ENCODE assay signal across 17 mouse cellular contexts in the genomic region with DNA sequence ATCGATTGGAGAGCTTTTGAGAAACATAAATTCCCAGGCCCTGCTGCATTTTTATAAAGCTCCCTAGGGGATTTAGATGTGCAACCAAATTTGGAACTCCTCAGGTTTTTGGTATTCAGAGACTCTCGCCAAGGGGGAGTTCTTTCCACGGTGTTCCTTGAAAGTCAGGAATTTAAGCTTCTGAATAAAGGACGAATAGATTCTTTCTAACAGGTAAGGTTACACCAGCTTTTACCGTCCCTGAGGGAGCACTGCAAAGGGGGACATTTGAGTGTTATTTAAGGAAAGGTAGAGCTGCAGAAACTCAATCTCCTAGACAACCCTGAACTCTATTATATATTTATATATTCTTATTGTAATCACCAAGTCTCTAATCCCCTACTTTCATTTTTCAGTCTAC.
"Had no signal": no experiment of that assay in that cellular context is flagged by ENCODE, and none has a peak within 500 bp of the region (broad histone marks: within the 10 kb centered on the region; RNA-seq: fewer than 3 reads in every experiment).

No protein-coding gene starts in this region.

- H3K4me3 ChIP-seq: midbrain, embryonic 10.5 days; midbrain, embryonic 13.5 days; myocyte; neural tube, embryonic 13.5 days; neural tube, embryonic 15.5 days had no signal

- H3K27ac ChIP-seq: midbrain, embryonic 10.5 days; midbrain, embryonic 13.5 days; neural tube, embryonic 13.5 days; neural tube, embryonic 15.5 days had no signal

- H3K36me3 ChIP-seq: midbrain, embryonic 10.5 days; midbrain, embryonic 13.5 days; neural tube, embryonic 13.5 days; neural tube, embryonic 15.5 days had no signal

- H3K4me2 ChIP-seq: lung, embryonic 14.5 days; midbrain, embryonic 13.5 days; neural tube, embryonic 13.5 days; neural tube, embryonic 15.5 days had no signal

- ATAC-seq: midbrain, embryonic 13.5 days had no signal

- DNase-seq: lung, adult 18-20 months; lung, postnatal 10 days; lung, postnatal 4 days; retina, postnatal 1 day; right cerebral cortex, adult 18-20 months; right cerebral cortex, postnatal 25 days; right cerebral cortex, postnatal 4 days; spleen, adult 18-20 months; thymus, adult 18-20 months; thymus, postnatal 14 days; thymus, postnatal 36 days had no signal

- H3K4me1 ChIP-seq: neural tube, embryonic 15.5 days had no signal

- H3K9ac ChIP-seq: lung, embryonic 14.5 days; midbrain, embryonic 13.5 days; neural tube, embryonic 13.5 days; neural tube, embryonic 15.5 days had no signal

- H3K27me3 ChIP-seq: midbrain, embryonic 13.5 days; neural tube, embryonic 13.5 days; neural tube, embryonic 15.5 days had no signal

- H3K9me3 ChIP-seq: midbrain, embryonic 10.5 days; midbrain, embryonic 13.5 days; neural tube, embryonic 13.5 days; neural tube, embryonic 15.5 days had no signal
